Mouse (Mus musculus): Measurements from ENCODE around the gene Chil5.
A peak's percentile ranks its signal among the peaks of the same experiment; 100 is the strongest.
"Not testable (repeated sequence)": the region's sequence is repeated elsewhere in the genome, so short reads cannot be mapped to it uniquely, and the experiment has no call there.

The Chil5 gene

GRCm38 (mm10) chr3:106032781-106033180 is at the start of gene Chil5:
Chil5 (minus strand) TSS chr3:106032814.
- no peak for DNase-seq

GRCm38 (mm10) chr3:106074824-106075223 is 42.2 kb upstream of the Chil5 start:
- no peak for DNase-seq

GRCm38 (mm10) chr3:106070994-106071393 is 38.4 kb upstream of the Chil5 start:
- DNase-seq, result no peak

GRCm38 (mm10) chr3:106067707-106068106 is 35.1 kb upstream of the Chil5 start:
- not testable (repeated sequence) for DNase-seq

GRCm38 (mm10) chr3:106057966-106058365 is 25.4 kb upstream of the Chil5 start:
- DNase-seq, result no peak

GRCm38 (mm10) chr3:106051896-106052295 is 19.3 kb upstream of the Chil5 start:
- DNase-seq, result no peak

GRCm38 (mm10) chr3:106040306-106040705 is 7.7 kb upstream of the Chil5 start:
- DNase-seq, result no peak

- no peak for DNase-seq
Measured at GRCm38 (mm10) chr3:106024135-106024534, 8.5 kb downstream of the Chil5 start.

GRCm38 (mm10) chr3:106021840-106022239 is 10.8 kb downstream of the Chil5 start:
- DNase-seq, result no peak

GRCm38 (mm10) chr3:106014546-106014945 is 18.1 kb downstream of the Chil5 start, which contains the start of gene Pifo:
Pifo (minus strand) TSS chr3:106014646.
- no peak for DNase-seq

GRCm38 (mm10) chr3:106003360-106003759 is 29.3 kb downstream of the Chil5 start:
- DNase-seq, result not testable (repeated sequence)

GRCm38 (mm10) chr3:106001416-106002370 is 30.9 kb downstream of the Chil5 start:
- peak; percentile 23 for DNase-seq

GRCm38 (mm10) chr3:106000707-106001375 is 31.8 kb downstream of the Chil5 start:
- no peak for DNase-seq

- no peak for DNase-seq
Measured at GRCm38 (mm10) chr3:105994730-105995129, 37.9 kb downstream of the Chil5 start.

GRCm38 (mm10) chr3:105991653-105992283 is 40.8 kb downstream of the Chil5 start:
- no peak for DNase-seq

GRCm38 (mm10) chr3:105989611-105990010 is 43.0 kb downstream of the Chil5 start:
- DNase-seq, result not testable (repeated sequence)

- DNase-seq, result no peak
Measured at GRCm38 (mm10) chr3:105974174-105974573, 58.4 kb downstream of the Chil5 start.

GRCm38 (mm10) chr3:105973411-105973810 is 59.2 kb downstream of the Chil5 start, which contains the start of gene Ovgp1:
Ovgp1 (plus strand) TSS chr3:105973711.
- DNase-seq, result no peak

- no peak for DNase-seq
Measured at GRCm38 (mm10) chr3:105971831-105972446, 60.7 kb downstream of the Chil5 start.
